Mouse (Mus musculus): ENCODE results near the gene Cab39.

The Cab39 gene

GRCm38 (mm10) chr1:85793208-85794105 is at the start of gene Cab39:
TSS of gene Cab39 (plus strand) at chr1:85793441.
- peak; percentile 90 for DNase-seq (ENCODE audit: low spot score)

- no peak for DNase-seq (ENCODE audit: low spot score)
These were observed 48.7 kb upstream of the Cab39 start for GRCm38 (mm10) chr1:85744539-85744938.

- no peak for DNase-seq (ENCODE audit: low spot score)
These were observed 46.7 kb upstream of the Cab39 start for GRCm38 (mm10) chr1:85746511-85746910.

GRCm38 (mm10) chr1:85749829-85750228 is 43.4 kb upstream of the Cab39 start:
- DNase-seq (ENCODE audit: low spot score) = no peak

- DNase-seq (ENCODE audit: low spot score) = no peak
These were observed 42.6 kb upstream of the Cab39 start for GRCm38 (mm10) chr1:85750650-85751049.

- no peak for DNase-seq (ENCODE audit: low spot score)
These were observed 41.7 kb upstream of the Cab39 start for GRCm38 (mm10) chr1:85751494-85751893.

- DNase-seq (ENCODE audit: low spot score) = no peak
These were observed 41.1 kb upstream of the Cab39 start for GRCm38 (mm10) chr1:85751932-85752680.

- DNase-seq (ENCODE audit: low spot score) = no peak
These were observed 35.6 kb upstream of the Cab39 start for GRCm38 (mm10) chr1:85757531-85758230.

GRCm38 (mm10) chr1:85758231-85758968 is 34.8 kb upstream of the Cab39 start:
- DNase-seq (ENCODE audit: low spot score) = peak; percentile 24

GRCm38 (mm10) chr1:85758969-85759293 is 34.3 kb upstream of the Cab39 start:
- DNase-seq (ENCODE audit: low spot score) = no peak

- no peak for DNase-seq (ENCODE audit: low spot score)
These were observed 31.6 kb upstream of the Cab39 start for GRCm38 (mm10) chr1:85761665-85762064.

- DNase-seq (ENCODE audit: low spot score) = no peak
These were observed 29.9 kb upstream of the Cab39 start for GRCm38 (mm10) chr1:85763386-85763785.

- no peak for DNase-seq (ENCODE audit: low spot score)
These were observed 28.9 kb upstream of the Cab39 start for GRCm38 (mm10) chr1:85764291-85764690.

GRCm38 (mm10) chr1:85766120-85766519 is 27.1 kb upstream of the Cab39 start:
- no peak for DNase-seq (ENCODE audit: low spot score)

GRCm38 (mm10) chr1:85767754-85768153 is 25.5 kb upstream of the Cab39 start:
- DNase-seq (ENCODE audit: low spot score) = no peak

- DNase-seq (ENCODE audit: low spot score) = no peak
These were observed 21.3 kb upstream of the Cab39 start for GRCm38 (mm10) chr1:85771976-85772375.

GRCm38 (mm10) chr1:85775136-85775535 is 18.1 kb upstream of the Cab39 start:
- DNase-seq (ENCODE audit: low spot score) = no peak

GRCm38 (mm10) chr1:85776154-85776553 is 17.1 kb upstream of the Cab39 start:
- no peak for DNase-seq (ENCODE audit: low spot score)

- DNase-seq (ENCODE audit: low spot score) = no peak
These were observed 14.8 kb upstream of the Cab39 start, which contains the start of gene A630001G21Rik for GRCm38 (mm10) chr1:85778436-85778835. TSS of gene A630001G21Rik (minus strand) at chr1:85778643.

- no peak for DNase-seq (ENCODE audit: low spot score)
These were observed 14.2 kb upstream of the Cab39 start for GRCm38 (mm10) chr1:85779012-85779411.

GRCm38 (mm10) chr1:85779428-85780180 is 13.6 kb upstream of the Cab39 start:
- DNase-seq (ENCODE audit: low spot score) = no peak

Measured in testis, postnatal 14 days (tissue).